Mouse (Mus musculus) liver, embryonic 14.5 days (tissue): Measurements from ENCODE around the gene Rassf1.

Source experiments
- CTCF ChIP-seq: IDR thresholded peaks from 2 replicates; pipeline ENCODE4 v1.5.1; 2016; ENCODE audit warnings: antibody characterized with exemption, low read depth, control low read depth
- EP300 ChIP-seq: IDR thresholded peaks from 2 replicates; pipeline ENCODE4 v1.6.1; 2016; ENCODE audit warnings: antibody characterized with exemption, low read depth

DNA sequence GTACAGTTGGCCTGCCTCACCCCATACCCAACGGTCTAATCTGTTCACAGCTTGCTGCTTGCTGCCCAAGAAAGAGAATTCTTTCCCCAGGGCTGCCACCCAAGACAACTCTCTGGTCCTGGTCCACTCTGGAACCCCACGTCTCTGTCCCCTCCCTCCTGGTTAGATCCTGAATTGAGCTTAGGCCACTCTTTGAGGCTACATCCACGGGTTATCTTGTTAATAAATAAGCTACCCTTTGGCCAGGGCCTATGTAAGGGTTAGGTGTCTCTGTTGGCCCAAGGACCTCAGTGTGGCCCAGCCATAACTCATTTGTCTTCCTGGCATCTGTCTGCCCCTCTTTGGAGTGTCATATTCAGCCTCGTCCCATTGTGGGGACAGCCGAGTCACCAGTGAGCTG is 47.0 kb downstream of the Rassf1 start:
- TF ChIP-seq EP300 (no peak), CTCF (no peak)
